Mouse (Mus musculus): ENCODE measurements around the gene Ddx49.

GRCm38 (mm10) chr8:70276476-70276875, 25.8 kb downstream of the Ddx49 start:
- no peak for TF ChIP-seq POLR2A (IDR thresholded peaks at IDR 0.05; ENCODE audit: low read depth, low read length)
- no peak for TF ChIP-seq CTCF (IDR thresholded peaks at IDR 0.05; ENCODE audit: borderline replicate concordance, insufficient read depth, low read length)

Data from embryonic fibroblast, embryonic 13.5 days (primary cell).